Mouse (Mus musculus): Measurements from ENCODE around the gene C2cd2l.

- TF ChIP-seq CTCF (conservative IDR thresholded peaks at IDR 0.05; ENCODE audit: insufficient read depth, insufficient read length, low read depth, low read length) (no peak), POLR2A (IDR thresholded peaks at IDR 0.05; ENCODE audit: low read depth, low read length) (no peak)
Observed at GRCm38 (mm10) chr9:44288076-44288958, 31.8 kb downstream of the C2cd2l start, which contains the start of gene Abcg4.

All from kidney, adult 2 months (tissue).